Mouse (Mus musculus): ENCODE results near the gene Ndufv2. TPM values are rescaled to one million over a fixed set of nuclear protein-coding genes. Genes with fewer than 3 reads are reported as not detected.

The Ndufv2 gene
- polyA plus RNA-seq, 1 experiment from 2014 or later: 335 TPM

GRCm38 (mm10) chr17:66033239-66033638, 68.1 kb downstream of the Ndufv2 start:
- DNase-seq (ENCODE audit: low spot score): no peak
- H3K9me3 ChIP-seq: no peaks in the 10 kb centered on the region
- WGBS: 91% methylated on average over 5 of the region's 5 CpGs
- H3K27ac ChIP-seq: no peak overlapping the region
- 0 out of 2 replicates have a peak, but pooled peaks cover 3% of the 10 kb centered on the region for H3K36me3 ChIP-seq
- no peak overlapping the region for H3K4me3 ChIP-seq
- H3K27me3 ChIP-seq (ENCODE audit: insufficient read depth, poor library complexity, severe bottlenecking): no peaks in the 10 kb centered on the region
- H3K4me1 ChIP-seq (replicated peaks): no peaks in the 10 kb centered on the region

- no peak for DNase-seq (ENCODE audit: low spot score)
- Histone ChIP-seq H3K27me3 (ENCODE audit: insufficient read depth, poor library complexity, severe bottlenecking) (no peaks in the 10 kb centered on the region), H3K36me3 (peaks cover 8% of the 10 kb centered on the region), H3K4me1 (replicated peaks) (no peaks in the 10 kb centered on the region), H3K9me3 (no peaks in the 10 kb centered on the region), H3K4me3 (no peak overlapping the region), H3K27ac (no peak overlapping the region)
- WGBS: 92% methylated on average over 5 of the region's 5 CpGs
Observed at GRCm38 (mm10) chr17:66031991-66032390, 69.4 kb downstream of the Ndufv2 start.

Other genes with a start within 250 kb of the Ndufv2 start
- 46.4 and 58.3 TPM in 2 replicates for gene Ralbp1, start 215.8 kb downstream of the Ndufv2 start, polyA plus RNA-seq (2016; fragmentation: Nextera tagmentation; extraction: Ambion mirVana)
- gene Twsg1, start 150.3 kb downstream of the Ndufv2 start, polyA plus RNA-seq (2016; fragmentation: Nextera tagmentation; extraction: Ambion mirVana): 67.5 and 81.1 TPM in 2 replicates
- gene Ankrd12, start 24.5 kb downstream of the Ndufv2 start, polyA plus RNA-seq (2016; fragmentation: Nextera tagmentation; extraction: Ambion mirVana): 15.9 and 20.2 TPM in 2 replicates
- 31.8 and 34.5 TPM in 2 replicates for gene Washc1, start 10.0 kb upstream of the Ndufv2 start, polyA plus RNA-seq (2016; fragmentation: Nextera tagmentation; extraction: Ambion mirVana)
- 22.8 and 26.9 TPM in 2 replicates for gene Ddx11, start 22.0 kb upstream of the Ndufv2 start, polyA plus RNA-seq (2016; fragmentation: Nextera tagmentation; extraction: Ambion mirVana)